Mouse (Mus musculus) layer of hippocampus, adult 6 months (tissue): ENCODE results near the gene Zfp827. TPM values are rescaled to one million over a fixed set of nuclear protein-coding genes. Genes with fewer than 3 reads are reported as not detected.

Experiments used
- long read RNA-seq, 2 experiments: library from polyadenylated mRNA; unstranded; transcript quantifications; one replicate each; pipeline ENCODE4 v2.0.0; 2019 to 2020
- polyA plus RNA-seq: library from polyadenylated mRNA; unstranded; fragments of <200 nt; fragmentation: Nextera tagmentation; gene quantifications from 2 replicates; pipeline ENCODE4 v1.2.3, GENCODE M21; 2021

Gene Zfp827
- polyA plus RNA-seq = 2.6 and 3.1 TPM in 2 replicates
- long read RNA-seq, experiment 1, partial matches to known transcripts = 1 of 7 reads
- long read RNA-seq, experiment 1, other reads (novel, unspliced or antisense) = 6 of 7 reads
- long read RNA-seq, experiment 2, partial matches to known transcripts = 4 of 26 reads
- long read RNA-seq, experiment 2, other reads (novel, unspliced or antisense) = 22 of 26 reads

DNA sequence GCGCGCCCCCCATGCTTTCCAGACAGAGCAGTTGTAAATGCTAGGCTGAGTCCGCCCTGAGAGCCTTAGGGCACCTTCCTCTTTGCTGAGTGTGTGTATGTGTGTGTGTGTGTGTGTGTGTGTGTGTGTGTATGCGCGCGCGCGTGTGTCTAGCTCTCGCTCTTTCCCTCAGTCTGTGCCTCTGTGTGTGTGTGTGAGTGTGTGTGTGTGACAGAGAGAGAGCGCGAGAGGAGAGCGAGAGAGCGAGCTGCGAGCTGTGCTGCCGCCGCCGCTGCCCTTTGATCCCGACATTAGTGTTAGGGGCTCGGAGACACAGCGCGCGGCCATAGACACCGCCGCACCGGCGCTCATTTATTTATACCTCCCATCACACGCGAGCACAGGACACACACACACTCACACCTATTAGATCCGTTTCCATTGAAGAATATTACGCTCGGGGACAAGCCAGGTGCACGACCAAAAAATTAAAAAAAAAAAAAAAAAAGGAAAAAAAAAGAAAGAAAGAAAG, at the start of gene Zfp827:
TSS of gene Zfp827 (plus strand) at position 461 of the 511 bp plus-strand sequence.

Other genes with a start within 250 kb of the Zfp827 start
- gene Lsm6, start 207.3 kb upstream of the Zfp827 start, polyA plus RNA-seq = 220 and 228 TPM in 2 replicates
- gene 1700011L22Rik, start 220.1 kb downstream of the Zfp827 start, polyA plus RNA-seq = not detected in 2 replicates